Comparison of ENCODE assay signal across 10 mouse cellular contexts in genomic region chr6:83004872-83005271, GRCm38 (mm10). TPM values are rescaled to one million over a fixed set of nuclear protein-coding genes. Genes with fewer than 3 reads are reported as not detected.
DNase-seq lines count a peak whose midpoint lies in the region; ATAC-seq lines count a peak whose summit lies in the region.
"Had no signal": no experiment of that assay in that cellular context is flagged by ENCODE, and none has a peak within 500 bp of the region (broad histone marks: within the 10 kb centered on the region; RNA-seq: fewer than 3 reads in every experiment).

No protein-coding gene starts in this region.

- no peak overlapping the region for H3K4me2 ChIP-seq in liver, embryonic 16.5 days (ENCODE audit: low read depth, low read length)
- H3K4me2 ChIP-seq: embryonic facial prominence, embryonic 15.5 days; midbrain, embryonic 12.5 days had no signal

- DNase-seq in adrenal gland, adult (ENCODE audit: inconsistent age in 2 of 2, low spot score in 1 of 2), result peak; percentile 33 to 53
- DNase-seq in adrenal gland, postnatal 25 days, result no peak
- DNase-seq in 3134 (ENCODE audit: extremely low read depth, insufficient read length, low spot score), result peak; percentile 53
- peak; percentile 41 to 72 for DNase-seq in heart, adult 9 months (ENCODE audit: low spot score in 2 of 2)
- DNase-seq in testis, postnatal 14 days (ENCODE audit: low spot score), result no peak
- DNase-seq in right cerebral cortex, postnatal 4 days, result no peak
- DNase-seq in gastrocnemius, adult 8-10 months (ENCODE audit: low spot score in 2 of 2), result no peak

- ATAC-seq in liver, embryonic 16.5 days (ENCODE audit: low read depth), result peak; percentile 54

- H3K36me3 ChIP-seq in liver, embryonic 16.5 days (ENCODE audit: control insufficient read depth, insufficient read depth), result no peaks in the 10 kb centered on the region
- H3K36me3 ChIP-seq: embryonic facial prominence, embryonic 15.5 days; midbrain, embryonic 12.5 days had no signal

- no peaks in the 10 kb centered on the region for H3K9me3 ChIP-seq in liver, embryonic 16.5 days (replicated peaks; ENCODE audit: control insufficient read depth, low read length)
- H3K9me3 ChIP-seq: embryonic facial prominence, embryonic 15.5 days; midbrain, embryonic 12.5 days had no signal

- no peak overlapping the region for H3K4me3 ChIP-seq in liver, embryonic 16.5 days (ENCODE audit: low read depth, low read length)
- H3K4me3 ChIP-seq: embryonic facial prominence, embryonic 15.5 days; midbrain, embryonic 12.5 days had no signal

- H3K4me1 ChIP-seq in liver, embryonic 16.5 days (ENCODE audit: control insufficient read depth, low read depth, low read length), result peaks cover 24% of the 10 kb centered on the region
- H3K4me1 ChIP-seq: midbrain, embryonic 12.5 days had no signal

- 36% methylated on average over 7 of the region's 7 CpGs for whole genome bisulfite sequencing in liver, embryonic 16.5 days (ENCODE audit: insufficient replicate concordance)

- no peak overlapping the region for H3K9ac ChIP-seq in liver, embryonic 16.5 days (ENCODE audit: low read depth, low read length)
- H3K9ac ChIP-seq: embryonic facial prominence, embryonic 15.5 days; midbrain, embryonic 12.5 days had no signal

- H3K27ac ChIP-seq in liver, embryonic 16.5 days (ENCODE audit: low read length), result peak overlapping the region; percentile 72
- H3K27ac ChIP-seq: embryonic facial prominence, embryonic 15.5 days; midbrain, embryonic 12.5 days had no signal

- no peaks in the 10 kb centered on the region for H3K27me3 ChIP-seq in liver, embryonic 16.5 days (ENCODE audit: control insufficient read depth, insufficient read depth, low read depth, low read length)
- H3K27me3 ChIP-seq: embryonic facial prominence, embryonic 15.5 days; midbrain, embryonic 12.5 days had no signal

RNA-seq across cellular contexts. Expression of gene Dok1, which starts 28.4 kb away (rescaled TPM):
- total RNA-seq in adrenal gland, postnatal 25 days (2021), result 10.1 and 15.9 TPM in 2 replicates
- 15.7 and 16.1 TPM in 2 replicates for polyA plus RNA-seq in liver, embryonic 16.5 days (2015; fragmentation: Nextera tagmentation; extraction: Ambion mirVana)
- 1 to 10 TPM in 3 of 4 experiments, under 1 TPM in 1; 0.56 to 1.2 (median 1.1) TPM for total RNA-seq in gastrocnemius, adult 8-10 months (2022)

RNA-seq across cellular contexts. Expression of gene Loxl3, which starts 29.1 kb away (rescaled TPM):
- 2.3 and 2.5 TPM in 2 replicates for total RNA-seq in adrenal gland, postnatal 25 days (2021)
- polyA plus RNA-seq in liver, embryonic 16.5 days (2015; fragmentation: Nextera tagmentation; extraction: Ambion mirVana), result 1.9 and 2.1 TPM in 2 replicates
- total RNA-seq in gastrocnemius, adult 8-10 months (2022), result 1 to 10 TPM in 3 of 4 experiments, under 1 TPM in 1; 0.97 to 1.5 (median 1.3) TPM

RNA-seq across cellular contexts. Expression of gene Aup1, which starts 49.4 kb away (rescaled TPM):
- total RNA-seq in adrenal gland, postnatal 25 days (2021), result 214 TPM in 2 replicates
- polyA plus RNA-seq in liver, embryonic 16.5 days (2015; fragmentation: Nextera tagmentation; extraction: Ambion mirVana), result 180 and 190 TPM in 2 replicates
- total RNA-seq in gastrocnemius, adult 8-10 months (2022), result 100 to 1,000 TPM in 2 of 4 experiments, 10 to 100 TPM in 2; 91.1 to 109 (median 102) TPM

RNA-seq across cellular contexts. Expression of gene Htra2, which starts 50.2 kb away (rescaled TPM):
- 59.1 and 70.1 TPM in 2 replicates for total RNA-seq in adrenal gland, postnatal 25 days (2021)
- 72.0 and 72.4 TPM in 2 replicates for polyA plus RNA-seq in liver, embryonic 16.5 days (2015; fragmentation: Nextera tagmentation; extraction: Ambion mirVana)
- total RNA-seq in gastrocnemius, adult 8-10 months (2022), result 10 to 100 TPM; 16.6 to 16.9 (median 16.7) TPM

RNA-seq across cellular contexts. Expression of gene Dqx1, which starts 52.8 kb away (rescaled TPM):
- total RNA-seq in adrenal gland, postnatal 25 days (2021), result 4.0 and 4.4 TPM in 2 replicates
- 9.0 and 9.3 TPM in 2 replicates for polyA plus RNA-seq in liver, embryonic 16.5 days (2015; fragmentation: Nextera tagmentation; extraction: Ambion mirVana)
- total RNA-seq in gastrocnemius, adult 8-10 months (2022), result under 1 TPM; 0.24 to 0.52 (median 0.33) TPM

Comparison
In these comparisons a context has a peak if more than half of its experiments do, and no peak if none do; other contexts are left out.
1. DNase-seq: peak in adrenal gland, adult (2 of 2), 3134 (single experiment) and heart, adult 9 months (2 of 2); none in adrenal gland, postnatal 25 days (single experiment), testis, postnatal 14 days (single experiment), right cerebral cortex, postnatal 4 days (single experiment) and gastrocnemius, adult 8-10 months (0 of 2).